Mouse (Mus musculus): ENCODE measurements around the gene Tmed8.
A peak's percentile ranks its signal among the peaks of the same experiment; 100 is the strongest.
"Not testable (repeated sequence)": the region's sequence is repeated elsewhere in the genome, so short reads cannot be mapped to it uniquely, and the experiment has no call there.

The Tmed8 gene

GRCm38 (mm10) chr12:87160310-87160709 is 39.9 kb downstream of the Tmed8 start:
- no peak for DNase-seq (ENCODE audit: low spot score)

GRCm38 (mm10) chr12:87158099-87158498 is 42.2 kb downstream of the Tmed8 start:
- DNase-seq (ENCODE audit: low spot score): no peak

GRCm38 (mm10) chr12:87157361-87157760 is 42.9 kb downstream of the Tmed8 start:
- no peak for DNase-seq (ENCODE audit: low spot score)

- not testable (repeated sequence) for DNase-seq (ENCODE audit: low spot score)
Observed at GRCm38 (mm10) chr12:87154448-87154847, 45.8 kb downstream of the Tmed8 start.

- no peak for DNase-seq (ENCODE audit: low spot score)
Observed at GRCm38 (mm10) chr12:87149471-87149870, 50.8 kb downstream of the Tmed8 start.

- DNase-seq (ENCODE audit: low spot score): no peak
Observed at GRCm38 (mm10) chr12:87148136-87148535, 52.1 kb downstream of the Tmed8 start.

- DNase-seq (ENCODE audit: low spot score): peak; percentile 91
Observed at GRCm38 (mm10) chr12:87147395-87148089, 52.7 kb downstream of the Tmed8 start, which contains the start of gene Pomt2. Gene Pomt2, minus strand, starts transcription at chr12:87147968.

- DNase-seq (ENCODE audit: low spot score): peak; percentile 92
Observed at GRCm38 (mm10) chr12:87146966-87147365, 53.3 kb downstream of the Tmed8 start, which contains the start of gene Gstz1. Gene Gstz1, plus strand, starts transcription at chr12:87147165.

- no peak for DNase-seq (ENCODE audit: low spot score)
Observed at GRCm38 (mm10) chr12:87142156-87142555, 58.1 kb downstream of the Tmed8 start.

GRCm38 (mm10) chr12:87138768-87139167 is 61.5 kb downstream of the Tmed8 start:
- no peak for DNase-seq (ENCODE audit: low spot score)

- no peak for DNase-seq (ENCODE audit: low spot score)
Observed at GRCm38 (mm10) chr12:87138342-87138701, 61.9 kb downstream of the Tmed8 start.

- DNase-seq (ENCODE audit: low spot score): no peak
Observed at GRCm38 (mm10) chr12:87137439-87138341, 62.6 kb downstream of the Tmed8 start.

- DNase-seq (ENCODE audit: low spot score): no peak
Observed at GRCm38 (mm10) chr12:87132784-87133183, 67.5 kb downstream of the Tmed8 start.

- no peak for DNase-seq (ENCODE audit: low spot score)
Observed at GRCm38 (mm10) chr12:87132210-87132609, 68.0 kb downstream of the Tmed8 start.

GRCm38 (mm10) chr12:87131619-87132018 is 68.6 kb downstream of the Tmed8 start:
- DNase-seq (ENCODE audit: low spot score): peak; percentile 67

GRCm38 (mm10) chr12:87131181-87131580 is 69.1 kb downstream of the Tmed8 start:
- peak; percentile 59 for DNase-seq (ENCODE audit: low spot score)

- no peak for DNase-seq (ENCODE audit: low spot score)
Observed at GRCm38 (mm10) chr12:87130224-87130623, 70.0 kb downstream of the Tmed8 start.

GRCm38 (mm10) chr12:87127256-87127655 is 73.0 kb downstream of the Tmed8 start:
- no peak for DNase-seq (ENCODE audit: low spot score)

GRCm38 (mm10) chr12:87121918-87122589 is 78.2 kb downstream of the Tmed8 start:
- no peak for DNase-seq (ENCODE audit: low spot score)

All from testis, postnatal 10 days (tissue).